Mouse (Mus musculus): ENCODE results near the gene Hils1. TPM values are rescaled to one million over a fixed set of nuclear protein-coding genes. Genes with fewer than 3 reads are reported as not detected.
A peak's percentile ranks its signal among the peaks of the same experiment; 100 is the strongest.
"Not testable (repeated sequence)": the region's sequence is repeated elsewhere in the genome, so short reads cannot be mapped to it uniquely, and the experiment has no call there.

The Hils1 gene
- polyA plus RNA-seq, 1 experiment from 2014 or later = not detected

- peak within 1 kb of the TSS; percentile 99 for H3K9ac ChIP-seq (ENCODE audit: low read depth, low read length)
- peak within 1 kb of the TSS; percentile 81 for H3K4me3 ChIP-seq (ENCODE audit: low read depth, low read length)
- peak within 1 kb of the TSS; percentile 97 for H3K4me2 ChIP-seq (ENCODE audit: low read length)
- no peaks in the 10 kb centered on the region for H3K27me3 ChIP-seq (ENCODE audit: control insufficient read depth, insufficient read depth, low read depth, low read length)
- WGBS = 1% methylated on average over 22 of the region's 32 CpGs
- peak within 1 kb of the TSS; percentile 94 for H3K27ac ChIP-seq (ENCODE audit: low read length)
- H3K36me3 ChIP-seq (ENCODE audit: control insufficient read depth, insufficient read depth, low read length) = peaks cover 17% of the 10 kb centered on the region
- H3K4me1 ChIP-seq (ENCODE audit: control insufficient read depth, insufficient read depth, low read length) = peaks cover 62% of the 10 kb centered on the region
- no peaks in the 10 kb centered on the region for H3K9me3 ChIP-seq (replicated peaks; ENCODE audit: control insufficient read depth, low read length, poor library complexity, severe bottlenecking)
- ATAC-seq = peak; percentile 71
Observed at GRCm38 (mm10) chr11:95009629-95010014, 42.2 kb downstream of the Hils1 start, which contains the start of gene Samd14. Gene Samd14, plus strand, starts transcription at chr11:95009879.

GRCm38 (mm10) chr11:95010141-95010739 is 42.8 kb downstream of the Hils1 start:
- Histone ChIP-seq H3K27me3 (ENCODE audit: control insufficient read depth, insufficient read depth, low read depth, low read length) (no peaks in the 10 kb centered on the region), H3K9ac (ENCODE audit: low read depth, low read length) (peak overlapping the region; percentile 99), H3K27ac (ENCODE audit: low read length) (peak overlapping the region; percentile 94), H3K9me3 (replicated peaks; ENCODE audit: control insufficient read depth, low read length, poor library complexity, severe bottlenecking) (no peaks in the 10 kb centered on the region), H3K36me3 (ENCODE audit: control insufficient read depth, insufficient read depth, low read length) (peaks cover 13% of the 10 kb centered on the region), H3K4me3 (ENCODE audit: low read depth, low read length) (peak overlapping the region; percentile 81), H3K4me2 (ENCODE audit: low read length) (peak overlapping the region; percentile 97), H3K4me1 (ENCODE audit: control insufficient read depth, insufficient read depth, low read length) (peaks cover 62% of the 10 kb centered on the region)
- under 1% methylated on average over 32 of the region's 40 CpGs for WGBS
- ATAC-seq = peak; percentile 61

GRCm38 (mm10) chr11:95010841-95011403 is 43.5 kb downstream of the Hils1 start:
- peaks cover 13% of the 10 kb centered on the region for H3K36me3 ChIP-seq (ENCODE audit: control insufficient read depth, insufficient read depth, low read length)
- not testable (repeated sequence) for H3K9me3 ChIP-seq (replicated peaks; ENCODE audit: control insufficient read depth, low read length, poor library complexity, severe bottlenecking); H3K27me3 ChIP-seq (ENCODE audit: control insufficient read depth, insufficient read depth, low read depth, low read length); ATAC-seq
- peak overlapping the region; percentile 94 for H3K27ac ChIP-seq (ENCODE audit: low read length)
- peak overlapping the region; percentile 97 for H3K4me2 ChIP-seq (ENCODE audit: low read length)
- H3K4me1 ChIP-seq (ENCODE audit: control insufficient read depth, insufficient read depth, low read length) = peaks cover 63% of the 10 kb centered on the region
- 3% methylated on average over 4 of the region's 4 CpGs for WGBS
- H3K9ac ChIP-seq (ENCODE audit: low read depth, low read length) = peak overlapping the region; percentile 99
- peak overlapping the region; percentile 81 for H3K4me3 ChIP-seq (ENCODE audit: low read depth, low read length)

GRCm38 (mm10) chr11:95011416-95011815 is 44.0 kb downstream of the Hils1 start:
- 13% methylated on average over 1 of the region's 1 CpGs for WGBS
- peak overlapping the region; percentile 97 for H3K4me2 ChIP-seq (ENCODE audit: low read length)
- no peak for ATAC-seq
- H3K9me3 ChIP-seq (replicated peaks; ENCODE audit: control insufficient read depth, low read length, poor library complexity, severe bottlenecking) = no peaks in the 10 kb centered on the region
- no peaks in the 10 kb centered on the region for H3K27me3 ChIP-seq (ENCODE audit: control insufficient read depth, insufficient read depth, low read depth, low read length)
- peak overlapping the region; percentile 69 for H3K27ac ChIP-seq (ENCODE audit: low read length)
- peak overlapping the region; percentile 99 for H3K9ac ChIP-seq (ENCODE audit: low read depth, low read length)
- H3K4me3 ChIP-seq (ENCODE audit: low read depth, low read length) = peak overlapping the region; percentile 81
- peaks cover 58% of the 10 kb centered on the region for H3K4me1 ChIP-seq (ENCODE audit: control insufficient read depth, insufficient read depth, low read length)
- H3K36me3 ChIP-seq (ENCODE audit: control insufficient read depth, insufficient read depth, low read length) = peaks cover 18% of the 10 kb centered on the region

GRCm38 (mm10) chr11:95012075-95012474 is 44.7 kb downstream of the Hils1 start:
- H3K9ac ChIP-seq (ENCODE audit: low read depth, low read length) = peak overlapping the region; percentile 99
- peaks cover 53% of the 10 kb centered on the region for H3K4me1 ChIP-seq (ENCODE audit: control insufficient read depth, insufficient read depth, low read length)
- H3K36me3 ChIP-seq (ENCODE audit: control insufficient read depth, insufficient read depth, low read length) = peaks cover 18% of the 10 kb centered on the region

GRCm38 (mm10) chr11:95012487-95012886 is 45.1 kb downstream of the Hils1 start:
- H3K4me1 ChIP-seq (ENCODE audit: control insufficient read depth, insufficient read depth, low read length) = peaks cover 49% of the 10 kb centered on the region
- H3K9me3 ChIP-seq (replicated peaks; ENCODE audit: control insufficient read depth, low read length, poor library complexity, severe bottlenecking) = no peaks in the 10 kb centered on the region
- peak overlapping the region; percentile 97 for H3K4me2 ChIP-seq (ENCODE audit: low read length)
- H3K9ac ChIP-seq (ENCODE audit: low read depth, low read length) = peak overlapping the region; percentile 99
- ATAC-seq = no peak
- H3K36me3 ChIP-seq (ENCODE audit: control insufficient read depth, insufficient read depth, low read length) = peaks cover 18% of the 10 kb centered on the region
- peak overlapping the region; percentile 81 for H3K4me3 ChIP-seq (ENCODE audit: low read depth, low read length)
- 23% methylated on average over 3 of the region's 3 CpGs for WGBS
- H3K27ac ChIP-seq (ENCODE audit: low read length) = peak overlapping the region; percentile 69
- no peaks in the 10 kb centered on the region for H3K27me3 ChIP-seq (ENCODE audit: control insufficient read depth, insufficient read depth, low read depth, low read length)

More at GRCm38 (mm10) chr11:95012075-95012474, 44.7 kb downstream of the Hils1 start:
- WGBS = 48% methylated on average over 3 of the region's 3 CpGs
- peak overlapping the region; percentile 81 for H3K4me3 ChIP-seq (ENCODE audit: low read depth, low read length)
- no peak for ATAC-seq
- H3K9me3 ChIP-seq (replicated peaks; ENCODE audit: control insufficient read depth, low read length, poor library complexity, severe bottlenecking) = no peaks in the 10 kb centered on the region
- H3K27ac ChIP-seq (ENCODE audit: low read length) = peak overlapping the region; percentile 69
- no peaks in the 10 kb centered on the region for H3K27me3 ChIP-seq (ENCODE audit: control insufficient read depth, insufficient read depth, low read depth, low read length)
- H3K4me2 ChIP-seq (ENCODE audit: low read length) = peak overlapping the region; percentile 97

GRCm38 (mm10) chr11:95015484-95015883 is 48.1 kb downstream of the Hils1 start:
- Histone ChIP-seq H3K36me3 (ENCODE audit: control insufficient read depth, insufficient read depth, low read length) (peaks cover 30% of the 10 kb centered on the region), H3K9me3 (replicated peaks; ENCODE audit: control insufficient read depth, low read length, poor library complexity, severe bottlenecking) (no peaks in the 10 kb centered on the region), H3K4me1 (ENCODE audit: control insufficient read depth, insufficient read depth, low read length) (peaks cover 31% of the 10 kb centered on the region)

More at GRCm38 (mm10) chr11:95015484-95015883, 48.1 kb downstream of the Hils1 start:
- no peak for ATAC-seq
- Histone ChIP-seq H3K27ac (ENCODE audit: low read length) (no peak overlapping the region), H3K27me3 (ENCODE audit: control insufficient read depth, insufficient read depth, low read depth, low read length) (no peaks in the 10 kb centered on the region), H3K9ac (ENCODE audit: low read depth, low read length) (0 out of 2 replicates have a peak overlapping the region, but pooled peaks have one; percentile 34), H3K4me3 (ENCODE audit: low read depth, low read length) (no peak overlapping the region), H3K4me2 (ENCODE audit: low read length) (no peak overlapping the region)
- WGBS = 72% methylated on average over 3 of the region's 3 CpGs
